Mouse (Mus musculus) forebrain, embryonic 15.5 days (tissue): ENCODE measurements around the gene Actr2. TPM values are rescaled to one million over a fixed set of nuclear protein-coding genes. Genes with fewer than 3 reads are reported as not detected.
"Not testable (repeated sequence)": the region's sequence is repeated elsewhere in the genome, so short reads cannot be mapped to it uniquely, and the experiment has no call there.

Source experiments
- ATAC-seq: fragments of 200-750 bp; cut with Nextera tagmentation; replicated peaks from 2 replicates; pipeline ENCODE4 v1.8.0; 2017; ENCODE audit warnings: mild to moderate bottlenecking, moderate TSS enrichment, moderate library complexity
- H3K27ac ChIP-seq: fragments of 300-500 bp; sonication (generic); replicated peaks from 2 replicates; pipeline ENCODE4 v1.5.1; 2015; ENCODE audit warnings: mild to moderate bottlenecking, inconsistent platforms
- H3K27me3 ChIP-seq: fragments of 300-500 bp; sonication (generic); 2 replicates; pipeline ENCODE4 v1.6.1; 2015; ENCODE audit warnings: inconsistent platforms
- H3K36me3 ChIP-seq: fragments of 300-500 bp; sonication (generic); 2 replicates; pipeline ENCODE4 v1.6.1; 2015; ENCODE audit warnings: mild to moderate bottlenecking, inconsistent platforms
- H3K4me1 ChIP-seq: fragments of 300-500 bp; sonication (generic); 2 replicates; pipeline ENCODE4 v1.6.1; 2015; ENCODE audit warnings: inconsistent platforms
- H3K4me2 ChIP-seq: fragments of 300-500 bp; sonication (generic); replicated peaks from 2 replicates; pipeline ENCODE4 v1.6.1; 2015; ENCODE audit warnings: mild to moderate bottlenecking, inconsistent platforms
- H3K4me3 ChIP-seq: fragments of 300-500 bp; sonication (generic); 2 replicates; pipeline ENCODE4 v1.5.1; 2015; ENCODE audit warnings: mild to moderate bottlenecking, inconsistent platforms
- H3K9ac ChIP-seq: fragments of 300-500 bp; sonication (generic); replicated peaks from 2 replicates; pipeline ENCODE4 v1.6.1; 2015; ENCODE audit warnings: mild to moderate bottlenecking, inconsistent platforms
- H3K9me3 ChIP-seq: fragments of 300-500 bp; sonication (generic); 2 replicates; pipeline ENCODE4 v1.6.1; 2016; ENCODE audit warnings: inconsistent platforms
- WGBS: fragments of 180-500 bp; shearing (Covaris S2); methylation state at CpG from one replicate; pipeline ENCODE4 v1.1.7; 2015; ENCODE audit warnings: mixed read lengths; 5-methylcytosine and 5-hydroxymethylcytosine counted together
- polyA plus RNA-seq: library from polyadenylated mRNA; unstranded; fragments of >200 nt; fragmentation: Nextera tagmentation; extraction: Ambion mirVana; gene quantifications from 2 replicates; pipeline ENCODE4 v1.2.1, GENCODE M21; 2015

Actr2 gene
- polyA plus RNA-seq, 1 experiment from 2014 or later: 182 TPM

DNA sequence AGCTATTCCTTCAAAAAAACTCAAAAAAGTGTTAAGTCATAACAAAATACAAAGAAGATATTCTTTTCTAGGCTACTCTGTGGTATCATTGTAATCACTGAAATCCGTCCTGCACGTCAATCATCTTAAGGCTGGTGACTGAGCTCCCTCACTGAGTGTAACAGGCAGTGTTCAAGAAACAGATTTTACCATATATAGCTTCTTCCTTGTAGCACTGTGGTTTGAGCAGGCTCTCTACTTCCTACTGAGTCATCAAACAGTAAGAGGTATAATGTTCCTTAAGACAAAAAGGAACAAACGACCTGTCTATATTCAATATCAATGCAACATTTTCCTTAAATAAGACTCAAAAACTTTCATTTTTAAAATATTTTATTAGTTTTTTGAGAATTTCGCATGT is 5.0 kb downstream of the Actr2 start:
- no peaks in the 10 kb centered on the region for H3K9me3 ChIP-seq
- H3K4me1 ChIP-seq: peaks cover 13% of the 10 kb centered on the region
- no peak overlapping the region for H3K4me2 ChIP-seq
- H3K4me3 ChIP-seq: no peak overlapping the region
- H3K9ac ChIP-seq: no peak overlapping the region
- H3K27me3 ChIP-seq: no peaks in the 10 kb centered on the region
- WGBS: 96% methylated on average over 4 of the region's 4 CpGs
- ATAC-seq: no peak
- no peaks in the 10 kb centered on the region for H3K36me3 ChIP-seq
- H3K27ac ChIP-seq: no peak overlapping the region

GRCm38 (mm10) chr11:20106946-20107345 is 5.8 kb downstream of the Actr2 start:
- H3K36me3 ChIP-seq: no peaks in the 10 kb centered on the region
- WGBS: 98% methylated on average over 3 of the region's 3 CpGs
- no peak overlapping the region for H3K9ac ChIP-seq

DNA sequence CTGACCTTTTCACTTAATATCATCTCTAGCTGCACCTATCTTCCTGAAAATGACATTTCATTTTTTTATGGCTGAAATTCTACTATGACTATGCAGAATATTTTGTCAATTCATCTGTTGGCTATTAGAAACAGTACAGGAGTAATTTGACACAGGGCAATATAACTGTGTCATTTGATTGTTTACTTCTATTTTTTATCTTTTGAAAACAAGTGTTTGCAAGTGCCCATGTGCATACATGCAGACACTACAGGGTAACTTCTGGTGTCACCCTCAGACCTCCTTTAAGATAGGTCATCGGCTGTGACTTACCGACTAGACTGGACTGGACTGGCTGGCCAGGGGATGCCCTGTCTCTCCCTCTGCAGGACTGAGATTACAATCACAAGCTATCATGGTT is 8.8 kb downstream of the Actr2 start:
- Histone ChIP-seq H3K4me1 (no peaks in the 10 kb centered on the region), H3K4me3 (no peak overlapping the region), H3K9ac (no peak overlapping the region), H3K9me3 (no peaks in the 10 kb centered on the region), H3K4me2 (no peak overlapping the region), H3K27ac (no peak overlapping the region), H3K36me3 (peaks cover 6% of the 10 kb centered on the region), H3K27me3 (no peaks in the 10 kb centered on the region)
- WGBS: 97% methylated on average over 2 of the region's 2 CpGs
- ATAC-seq: no peak

More at GRCm38 (mm10) chr11:20106946-20107345, 5.8 kb downstream of the Actr2 start:
- no peak overlapping the region for H3K4me3 ChIP-seq
- H3K9me3 ChIP-seq: no peaks in the 10 kb centered on the region
- H3K4me1 ChIP-seq: peaks cover 11% of the 10 kb centered on the region
- H3K27me3 ChIP-seq: no peaks in the 10 kb centered on the region
- H3K4me2 ChIP-seq: no peak overlapping the region
- no peak overlapping the region for H3K27ac ChIP-seq
- no peak for ATAC-seq

GRCm38 (mm10) chr11:20086306-20086705 is 26.4 kb downstream of the Actr2 start:
- Histone ChIP-seq H3K4me3 (no peak overlapping the region), H3K27ac (no peak overlapping the region), H3K4me1 (no peaks in the 10 kb centered on the region), H3K4me2 (no peak overlapping the region), H3K36me3 (peaks cover 36% of the 10 kb centered on the region), H3K27me3 (no peaks in the 10 kb centered on the region), H3K9me3 (no peaks in the 10 kb centered on the region), H3K9ac (no peak overlapping the region)
- ATAC-seq: no peak

DNA sequence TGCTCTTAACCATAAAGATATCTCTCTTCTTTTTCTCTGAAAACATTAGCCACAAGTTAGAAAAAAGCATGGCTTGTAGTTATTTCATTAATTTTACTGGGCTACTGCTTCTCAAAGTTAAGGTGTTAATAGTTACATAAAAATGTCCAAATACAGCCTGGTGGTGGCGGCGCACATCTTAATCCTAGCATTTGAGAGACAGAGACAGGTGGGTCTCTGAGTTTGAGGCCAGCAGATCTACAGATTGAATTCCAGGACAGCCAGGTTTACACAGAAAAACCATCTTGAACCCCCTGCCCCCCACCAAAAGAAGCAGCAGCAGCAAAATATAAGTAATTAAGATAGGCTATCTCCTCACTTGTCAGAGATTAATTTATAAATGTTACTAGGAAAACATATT is 27.1 kb downstream of the Actr2 start:
- H3K4me2 ChIP-seq: no peak overlapping the region
- no peak overlapping the region for H3K9ac ChIP-seq
- no peak for ATAC-seq
- no peaks in the 10 kb centered on the region for H3K27me3 ChIP-seq
- H3K27ac ChIP-seq: no peak overlapping the region
- 96% methylated on average over 2 of the region's 2 CpGs for WGBS
- H3K9me3 ChIP-seq: no peaks in the 10 kb centered on the region
- H3K4me1 ChIP-seq: no peaks in the 10 kb centered on the region
- no peak overlapping the region for H3K4me3 ChIP-seq
- H3K36me3 ChIP-seq: peaks cover 39% of the 10 kb centered on the region

- no peak overlapping the region for H3K9ac ChIP-seq
- peaks cover 57% of the 10 kb centered on the region for H3K36me3 ChIP-seq
- H3K4me3 ChIP-seq: no peak overlapping the region
- WGBS: 61% methylated on average over 1 of the region's 1 CpGs
- no peak for ATAC-seq
- no peaks in the 10 kb centered on the region for H3K27me3 ChIP-seq
- no peaks in the 10 kb centered on the region for H3K4me1 ChIP-seq
- H3K27ac ChIP-seq: no peak overlapping the region
- no peaks in the 10 kb centered on the region for H3K9me3 ChIP-seq
- no peak overlapping the region for H3K4me2 ChIP-seq
Observed at GRCm38 (mm10) chr11:20075415-20075814, 37.3 kb downstream of the Actr2 start.

GRCm38 (mm10) chr11:20072826-20073225 is 39.9 kb downstream of the Actr2 start:
- Histone ChIP-seq H3K36me3 (peaks cover 36% of the 10 kb centered on the region), H3K27me3 (no peaks in the 10 kb centered on the region), H3K27ac (no peak overlapping the region), H3K4me2 (no peak overlapping the region), H3K9ac (no peak overlapping the region), H3K9me3 (no peaks in the 10 kb centered on the region), H3K4me3 (no peak overlapping the region), H3K4me1 (no peaks in the 10 kb centered on the region)
- 97% methylated on average over 5 of the region's 5 CpGs for WGBS
- ATAC-seq: no peak

DNA sequence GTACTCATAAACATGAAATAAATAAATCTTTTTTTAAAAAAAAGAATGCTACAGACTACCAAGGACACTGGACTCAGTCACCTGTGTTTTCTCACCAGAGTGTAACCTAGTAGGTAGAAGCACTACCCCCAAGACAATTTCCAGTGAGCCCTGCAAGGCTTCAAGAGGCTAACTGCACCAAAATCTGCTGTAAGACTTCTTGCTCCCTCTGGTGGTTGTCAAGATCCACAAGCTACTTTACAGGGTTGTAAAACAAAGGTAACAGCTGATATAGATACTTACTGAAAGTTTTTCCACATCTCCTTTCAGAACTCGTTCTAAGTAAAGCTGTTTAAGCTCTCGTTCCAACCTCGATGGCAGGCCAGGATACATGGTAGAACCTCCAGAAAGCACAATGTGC is 40.5 kb downstream of the Actr2 start:
- H3K9me3 ChIP-seq: no peaks in the 10 kb centered on the region
- peaks cover 34% of the 10 kb centered on the region for H3K36me3 ChIP-seq
- H3K4me2 ChIP-seq: no peak overlapping the region
- ATAC-seq: peak; percentile 63
- H3K4me3 ChIP-seq: no peak overlapping the region
- no peak overlapping the region for H3K9ac ChIP-seq
- H3K27ac ChIP-seq: no peak overlapping the region
- H3K27me3 ChIP-seq: no peaks in the 10 kb centered on the region
- no peaks in the 10 kb centered on the region for H3K4me1 ChIP-seq
- 81% methylated on average over 3 of the region's 3 CpGs for WGBS

GRCm38 (mm10) chr11:20068346-20069004 is 44.2 kb downstream of the Actr2 start:
- peaks cover 10% of the 10 kb centered on the region for H3K36me3 ChIP-seq

DNA sequence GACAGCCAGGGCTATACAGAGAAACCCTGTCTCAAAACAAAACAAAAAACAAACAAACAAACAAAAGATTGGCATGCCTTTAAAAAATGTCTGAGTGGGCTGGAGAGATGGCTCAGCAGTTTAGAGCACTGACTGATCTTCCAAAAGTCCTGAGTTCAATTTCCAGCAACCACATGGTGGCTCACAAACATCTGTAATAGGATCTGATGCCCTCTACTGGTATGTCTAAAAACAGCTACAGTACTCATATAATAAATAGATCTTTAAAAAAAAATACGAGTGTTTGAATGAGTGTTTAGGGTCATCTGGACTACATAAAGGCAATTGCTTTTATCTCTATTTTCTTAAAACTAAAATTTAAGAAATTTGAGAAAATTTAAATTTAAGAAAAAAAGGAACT is 45.2 kb downstream of the Actr2 start:
- no peaks in the 10 kb centered on the region for H3K9me3 ChIP-seq
- peaks cover 10% of the 10 kb centered on the region for H3K36me3 ChIP-seq
- no peak for ATAC-seq
- no peak overlapping the region for H3K4me2 ChIP-seq
- WGBS: 64% methylated on average over 1 of the region's 1 CpGs
- H3K27me3 ChIP-seq: no peaks in the 10 kb centered on the region
- no peak overlapping the region for H3K9ac ChIP-seq
- no peak overlapping the region for H3K4me3 ChIP-seq
- peaks cover 8% of the 10 kb centered on the region; the same call in 1 of the 2 replicates for H3K4me1 ChIP-seq
- no peak overlapping the region for H3K27ac ChIP-seq

More at GRCm38 (mm10) chr11:20068346-20069004, 44.2 kb downstream of the Actr2 start:
- Histone ChIP-seq H3K4me2 (no peak overlapping the region), H3K27me3 (no peaks in the 10 kb centered on the region), H3K9ac (no peak overlapping the region), H3K4me3 (no peak overlapping the region), H3K9me3 (no peaks in the 10 kb centered on the region), H3K27ac (no peak overlapping the region), H3K4me1 (peaks cover 8% of the 10 kb centered on the region; the same call in 1 of the 2 replicates)
- ATAC-seq: no peak
- 97% methylated on average over 6 of the region's 6 CpGs for WGBS

- 78% methylated on average over 1 of the region's 1 CpGs for WGBS
- H3K36me3 ChIP-seq: peaks cover 6% of the 10 kb centered on the region; the same call in 1 of the 2 replicates
- no peak overlapping the region for H3K4me3 ChIP-seq
- H3K27ac ChIP-seq: no peak overlapping the region
- H3K9me3 ChIP-seq: no peaks in the 10 kb centered on the region
- H3K27me3 ChIP-seq: no peaks in the 10 kb centered on the region
- H3K4me2 ChIP-seq: no peak overlapping the region
- H3K4me1 ChIP-seq: peaks cover 8% of the 10 kb centered on the region; the same call in 1 of the 2 replicates
- no peak for ATAC-seq
- no peak overlapping the region for H3K9ac ChIP-seq
Observed at GRCm38 (mm10) chr11:20066106-20066505, 46.6 kb downstream of the Actr2 start.

- 0 out of 2 replicates have a peak, but pooled peaks have one; percentile 13 for ATAC-seq
- H3K27me3 ChIP-seq: no peaks in the 10 kb centered on the region
- H3K4me3 ChIP-seq: no peak overlapping the region
- H3K4me1 ChIP-seq: peaks cover 8% of the 10 kb centered on the region; the same call in 1 of the 2 replicates
- no peak overlapping the region for H3K9ac ChIP-seq
- peaks cover 12% of the 10 kb centered on the region; the same call in 1 of the 2 replicates for H3K36me3 ChIP-seq
- no peak overlapping the region for H3K4me2 ChIP-seq
- WGBS: 94% methylated on average over 2 of the region's 2 CpGs
- no peaks in the 10 kb centered on the region for H3K9me3 ChIP-seq
- no peak overlapping the region for H3K27ac ChIP-seq
Observed at GRCm38 (mm10) chr11:20064926-20065325, 47.8 kb downstream of the Actr2 start.

DNA sequence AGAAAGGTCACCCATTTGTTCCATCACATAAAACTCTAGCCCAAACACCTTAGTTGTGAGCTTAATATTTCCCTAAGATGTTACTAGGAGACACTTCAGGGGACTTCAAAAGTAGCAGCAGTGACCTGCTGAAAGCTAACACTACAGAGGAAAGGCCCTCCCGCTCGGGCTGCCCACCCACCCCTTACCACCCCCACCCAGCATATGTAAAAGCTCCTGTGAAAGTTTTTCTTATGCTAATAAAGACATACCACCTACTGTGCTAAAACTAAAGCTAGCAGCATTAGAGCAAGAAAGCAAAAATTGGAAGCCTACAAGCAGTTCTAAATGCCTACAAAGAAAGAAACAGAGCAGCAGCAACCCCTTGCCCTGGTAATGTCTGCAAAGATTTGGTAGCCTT is 48.6 kb downstream of the Actr2 start:
- WGBS: 10% methylated on average over 2 of the region's 2 CpGs
- not testable (repeated sequence) for H3K4me2 ChIP-seq, H3K4me1 ChIP-seq, H3K27ac ChIP-seq, H3K9me3 ChIP-seq, H3K9ac ChIP-seq, H3K4me3 ChIP-seq, H3K27me3 ChIP-seq, ATAC-seq
- H3K36me3 ChIP-seq: peaks cover 21% of the 10 kb centered on the region
